9 mouse cellular contexts compared by ENCODE assay signal in genomic region chr7:141059929-141060328, GRCm38 (mm10). TPM values are rescaled to one million over a fixed set of nuclear protein-coding genes. Genes with fewer than 3 reads are reported as not detected.
DNase-seq lines count a peak whose midpoint lies in the region; ATAC-seq and TF ChIP-seq lines count a peak whose summit lies in the region.
"Had no signal": no experiment of that assay in that cellular context is flagged by ENCODE, and none has a peak within 500 bp of the region (broad histone marks: within the 10 kb centered on the region; RNA-seq: fewer than 3 reads in every experiment).

No protein-coding gene starts in this region.

- peak overlapping the region; percentile 90 for H3K4me2 ChIP-seq in kidney, embryonic 16.5 days (replicated peaks; ENCODE audit: low read depth, low read length)
- H3K4me2 ChIP-seq in forebrain, embryonic 13.5 days = peak overlapping the region; percentile 89
- peak overlapping the region; percentile 94 for H3K4me2 ChIP-seq in limb, embryonic 15.5 days

- H3K4me3 ChIP-seq in kidney, embryonic 16.5 days (ENCODE audit: low read length) = peak overlapping the region; percentile 58
- H3K4me3 ChIP-seq in forebrain, embryonic 13.5 days = peak overlapping the region; percentile 76
- H3K4me3 ChIP-seq in limb, embryonic 15.5 days = no peak overlapping the region; the same call in 1 of the 2 replicates
- peak overlapping the region; percentile 90 for H3K4me3 ChIP-seq in olfactory bulb, adult 2 months (ENCODE audit: insufficient read depth, low read depth, low read length)

- peak; percentile 19; the same call in 1 of the 2 replicates for ATAC-seq in kidney, embryonic 16.5 days (ENCODE audit: low FRiP score, low TSS enrichment)
- 0 out of 2 replicates have a peak, but pooled peaks have one; percentile 5 for ATAC-seq in forebrain, embryonic 13.5 days
- ATAC-seq in limb, embryonic 15.5 days (ENCODE audit: insufficient number of reproducible peaks, low FRiP score, low TSS enrichment, low read depth) = no peak
- no peak for ATAC-seq in erythroblast, adult 5-6 weeks (replicated peaks; ENCODE audit: low FRiP score, poor library complexity, severe bottlenecking)
- no peak for ATAC-seq in megakaryocyte progenitor cell, adult 5-6 weeks (replicated peaks; ENCODE audit: poor library complexity)

- H3K27ac ChIP-seq in kidney, embryonic 16.5 days (ENCODE audit: low read length) = no peak overlapping the region
- H3K27ac ChIP-seq in forebrain, embryonic 13.5 days = peak overlapping the region; percentile 79
- H3K27ac ChIP-seq in limb, embryonic 15.5 days = no peak overlapping the region
- peak overlapping the region; percentile 57; the same call in 1 of the 2 replicates for H3K27ac ChIP-seq in olfactory bulb, adult 2 months (ENCODE audit: insufficient read depth, low read depth, low read length)

- H3K27me3 ChIP-seq in kidney, embryonic 16.5 days (ENCODE audit: insufficient read depth, low read length) = no peaks in the 10 kb centered on the region
- no peaks in the 10 kb centered on the region for H3K27me3 ChIP-seq in forebrain, embryonic 13.5 days
- H3K27me3 ChIP-seq in limb, embryonic 15.5 days = no peaks in the 10 kb centered on the region

- peak overlapping the region; percentile 77 for H3K9ac ChIP-seq in kidney, embryonic 16.5 days (replicated peaks; ENCODE audit: low read length)
- peak overlapping the region; percentile 96 for H3K9ac ChIP-seq in forebrain, embryonic 13.5 days
- peak overlapping the region; percentile 68; the same call in 1 of the 2 replicates for H3K9ac ChIP-seq in limb, embryonic 15.5 days

- no peak for TF ChIP-seq CTCF in olfactory bulb, adult 2 months (IDR thresholded peaks at IDR 0.05; ENCODE audit: insufficient read depth, low read depth, low read length)

- DNase-seq in kidney, postnatal 4 days = no peak
- DNase-seq in thymus, postnatal 4 days = no peak

- no peaks in the 10 kb centered on the region for H3K9me3 ChIP-seq in kidney, embryonic 16.5 days (ENCODE audit: low read length)
- no peaks in the 10 kb centered on the region for H3K9me3 ChIP-seq in forebrain, embryonic 13.5 days (replicated peaks)
- no peaks in the 10 kb centered on the region for H3K9me3 ChIP-seq in limb, embryonic 15.5 days

- no peaks in the 10 kb centered on the region for H3K36me3 ChIP-seq in kidney, embryonic 16.5 days (ENCODE audit: insufficient read depth, low read length)
- peaks cover 24% of the 10 kb centered on the region for H3K36me3 ChIP-seq in forebrain, embryonic 13.5 days (ENCODE audit: poor library complexity, severe bottlenecking)
- peaks cover 12% of the 10 kb centered on the region for H3K36me3 ChIP-seq in limb, embryonic 15.5 days

- WGBS in kidney, embryonic 16.5 days = 59% methylated on average over 2 of the region's 2 CpGs
- 69% methylated on average over 2 of the region's 2 CpGs for WGBS in forebrain, embryonic 13.5 days
- WGBS in limb, embryonic 15.5 days = 64% methylated on average over 2 of the region's 2 CpGs
- 62% methylated on average over 2 of the region's 2 CpGs for whole genome bisulfite sequencing in olfactory bulb, adult 2 months

- TF ChIP-seq POLR2A in olfactory bulb, adult 2 months (IDR thresholded peaks at IDR 0.05; ENCODE audit: insufficient read depth, low read depth, low read length) = no peak

- H3K4me1 ChIP-seq in kidney, embryonic 16.5 days (ENCODE audit: insufficient read depth, low read length) = peaks cover 10% of the 10 kb centered on the region; the same call in 1 of the 2 replicates
- H3K4me1 ChIP-seq in forebrain, embryonic 13.5 days = peaks cover 24% of the 10 kb centered on the region
- H3K4me1 ChIP-seq in limb, embryonic 15.5 days = peaks cover 28% of the 10 kb centered on the region
- H3K4me1 ChIP-seq in olfactory bulb, adult 2 months (ENCODE audit: control insufficient read depth, insufficient read depth, low read length) = peaks cover 19% of the 10 kb centered on the region

RNA-seq across cellular contexts. Expression of gene B4galnt4, which starts 1.0 kb away (rescaled TPM):
- 13.2 and 13.9 TPM in 2 replicates for polyA plus RNA-seq in kidney, embryonic 16.5 days (2015; fragmentation: Nextera tagmentation; extraction: Ambion mirVana)
- polyA plus RNA-seq in forebrain, embryonic 13.5 days (2015; fragmentation: Nextera tagmentation; extraction: Ambion mirVana) = 33.0 and 34.7 TPM in 2 replicates
- 9.9 and 12.1 TPM in 2 replicates for polyA plus RNA-seq in limb, embryonic 15.5 days (2015; fragmentation: Nextera tagmentation; extraction: Ambion mirVana)
- polyA plus RNA-seq in olfactory bulb, adult 2 months (2012; ENCODE audit: insufficient read depth, insufficient read length, low replicate concordance, missing spikeins) = not detected in 2 replicates
- 0.84 TPM in 1 of 2 replicates, not detected in the other for total RNA-seq in erythroblast, adult 5-6 weeks (2015; ENCODE audit: low replicate concordance)
- total RNA-seq in erythroblast, adult 5-6 weeks (2017; ENCODE audit: low replicate concordance) = not detected in 2 replicates
- total RNA-seq in megakaryocyte progenitor cell, adult 5-6 weeks (2015) = 0.84 and 1.3 TPM in 2 replicates
- 1.5 and 2.8 TPM in 2 replicates for total RNA-seq in megakaryocyte progenitor cell, adult 5-6 weeks (2017)
- total RNA-seq: heart, adult 8-10 months had no signal

RNA-seq across cellular contexts. Expression of gene Pkp3, which starts 18.1 kb away (rescaled TPM):
- polyA plus RNA-seq in kidney, embryonic 16.5 days (2015; fragmentation: Nextera tagmentation; extraction: Ambion mirVana) = 9.2 and 10.5 TPM in 2 replicates
- 0.25 TPM in 1 of 2 replicates, not detected in the other for polyA plus RNA-seq in forebrain, embryonic 13.5 days (2015; fragmentation: Nextera tagmentation; extraction: Ambion mirVana)
- 150 and 151 TPM in 2 replicates for polyA plus RNA-seq in limb, embryonic 15.5 days (2015; fragmentation: Nextera tagmentation; extraction: Ambion mirVana)
- polyA plus RNA-seq in olfactory bulb, adult 2 months (2012; ENCODE audit: insufficient read depth, insufficient read length, low replicate concordance, missing spikeins) = not detected in 2 replicates
- total RNA-seq in erythroblast, adult 5-6 weeks (2015; ENCODE audit: low replicate concordance) = not detected in 2 replicates
- total RNA-seq in erythroblast, adult 5-6 weeks (2017; ENCODE audit: low replicate concordance) = not detected in 2 replicates
- total RNA-seq in megakaryocyte progenitor cell, adult 5-6 weeks (2015) = 1.0 and 2.2 TPM in 2 replicates
- 0.10 and 1.1 TPM in 2 replicates for total RNA-seq in megakaryocyte progenitor cell, adult 5-6 weeks (2017)

RNA-seq across cellular contexts. Expression of gene Gm17387, which starts 31.0 kb away (rescaled TPM):
- polyA plus RNA-seq in kidney, embryonic 16.5 days (2015; fragmentation: Nextera tagmentation; extraction: Ambion mirVana) = not detected in 2 replicates
- polyA plus RNA-seq in forebrain, embryonic 13.5 days (2015; fragmentation: Nextera tagmentation; extraction: Ambion mirVana) = not detected in 2 replicates
- not detected in 2 replicates for polyA plus RNA-seq in limb, embryonic 15.5 days (2015; fragmentation: Nextera tagmentation; extraction: Ambion mirVana)
- not detected in 2 replicates for polyA plus RNA-seq in olfactory bulb, adult 2 months (2012; ENCODE audit: insufficient read depth, insufficient read length, low replicate concordance, missing spikeins)
- not detected in 2 replicates for total RNA-seq in erythroblast, adult 5-6 weeks (2015; ENCODE audit: low replicate concordance)
- total RNA-seq in erythroblast, adult 5-6 weeks (2017; ENCODE audit: low replicate concordance) = not detected in 2 replicates
- total RNA-seq in megakaryocyte progenitor cell, adult 5-6 weeks (2015) = not detected in 2 replicates
- not detected in 2 replicates for total RNA-seq in megakaryocyte progenitor cell, adult 5-6 weeks (2017)
- total RNA-seq: heart, adult 8-10 months had no signal

RNA-seq across cellular contexts. Expression of gene Sigirr, which starts 40.4 kb away (rescaled TPM):
- 37.7 and 45.2 TPM in 2 replicates for polyA plus RNA-seq in kidney, embryonic 16.5 days (2015; fragmentation: Nextera tagmentation; extraction: Ambion mirVana)
- polyA plus RNA-seq in forebrain, embryonic 13.5 days (2015; fragmentation: Nextera tagmentation; extraction: Ambion mirVana) = 1.5 and 1.7 TPM in 2 replicates
- 3.3 and 3.8 TPM in 2 replicates for polyA plus RNA-seq in limb, embryonic 15.5 days (2015; fragmentation: Nextera tagmentation; extraction: Ambion mirVana)
- polyA plus RNA-seq in olfactory bulb, adult 2 months (2012; ENCODE audit: insufficient read depth, insufficient read length, low replicate concordance, missing spikeins) = not detected in 2 replicates
- 4.2 TPM in 1 of 2 replicates, not detected in the other for total RNA-seq in erythroblast, adult 5-6 weeks (2015; ENCODE audit: low replicate concordance)
- total RNA-seq in erythroblast, adult 5-6 weeks (2017; ENCODE audit: low replicate concordance) = 2.8 and 4.4 TPM in 2 replicates
- total RNA-seq in megakaryocyte progenitor cell, adult 5-6 weeks (2015) = 12.3 and 12.6 TPM in 2 replicates
- total RNA-seq in megakaryocyte progenitor cell, adult 5-6 weeks (2017) = 5.8 and 14.0 TPM in 2 replicates

RNA-seq across cellular contexts. Expression of gene Ifitm6, which starts 42.2 kb away (rescaled TPM):
- 0.94 and 1.5 TPM in 2 replicates for polyA plus RNA-seq in kidney, embryonic 16.5 days (2015; fragmentation: Nextera tagmentation; extraction: Ambion mirVana)
- polyA plus RNA-seq in forebrain, embryonic 13.5 days (2015; fragmentation: Nextera tagmentation; extraction: Ambion mirVana) = not detected in 2 replicates
- polyA plus RNA-seq in limb, embryonic 15.5 days (2015; fragmentation: Nextera tagmentation; extraction: Ambion mirVana) = 1.0 and 1.3 TPM in 2 replicates
- not detected in 2 replicates for polyA plus RNA-seq in olfactory bulb, adult 2 months (2012; ENCODE audit: insufficient read depth, insufficient read length, low replicate concordance, missing spikeins)
- 336 and 380 TPM in 2 replicates for total RNA-seq in erythroblast, adult 5-6 weeks (2015; ENCODE audit: low replicate concordance)
- 99.4 and 179 TPM in 2 replicates for total RNA-seq in erythroblast, adult 5-6 weeks (2017; ENCODE audit: low replicate concordance)
- 81.7 and 90.1 TPM in 2 replicates for total RNA-seq in megakaryocyte progenitor cell, adult 5-6 weeks (2015)
- 37.7 and 55.9 TPM in 2 replicates for total RNA-seq in megakaryocyte progenitor cell, adult 5-6 weeks (2017)

Comparison
In these comparisons a context has a peak if more than half of its experiments do, and no peak if none do; other contexts are left out.
1. ATAC-seq: peak in kidney, embryonic 16.5 days (single experiment) and forebrain, embryonic 13.5 days (single experiment); none in limb, embryonic 15.5 days (single experiment), erythroblast, adult 5-6 weeks (single experiment) and megakaryocyte progenitor cell, adult 5-6 weeks (single experiment).
2. H3K27ac ChIP-seq: peak in forebrain, embryonic 13.5 days (single experiment) and olfactory bulb, adult 2 months (single experiment); none in kidney, embryonic 16.5 days (single experiment) and limb, embryonic 15.5 days (single experiment).
3. RNA of gene B4galnt4, which starts 1.0 kb away (polyA plus RNA-seq): 33.0 to 34.7 TPM in forebrain, embryonic 13.5 days, 13.2 to 13.9 TPM in kidney, embryonic 16.5 days and 9.9 to 12.1 TPM in limb, embryonic 15.5 days; not detected in olfactory bulb, adult 2 months; every median in the first group is over 10 times any median in the second.
4. RNA of gene Pkp3, which starts 18.1 kb away (polyA plus RNA-seq): 150 to 151 TPM in limb, embryonic 15.5 days; 9.2 to 10.5 TPM in kidney, embryonic 16.5 days, 0.25 TPM in forebrain, embryonic 13.5 days and not detected in olfactory bulb, adult 2 months; every median in the first group is over 10 times any median in the second.
5. Peak in every context shown above with its lines, with median percentiles within 50 percentile points of each other: H3K4me2 ChIP-seq and H3K9ac ChIP-seq.